Mouse (Mus musculus) embryo, embryonic 10.5 days (tissue): Measurements from ENCODE around the gene Slc12a8.
A peak's percentile ranks its signal among the peaks of the same experiment; 100 is the strongest.
"Not testable (repeated sequence)": the region's sequence is repeated elsewhere in the genome, so short reads cannot be mapped to it uniquely, and the experiment has no call there.

Experiments used
- DNase-seq: peaks from one replicate; pipeline ENCODE4 v3.0.0-alpha.2; 2015; ENCODE audit warnings: low spot score

Slc12a8 gene

DNA sequence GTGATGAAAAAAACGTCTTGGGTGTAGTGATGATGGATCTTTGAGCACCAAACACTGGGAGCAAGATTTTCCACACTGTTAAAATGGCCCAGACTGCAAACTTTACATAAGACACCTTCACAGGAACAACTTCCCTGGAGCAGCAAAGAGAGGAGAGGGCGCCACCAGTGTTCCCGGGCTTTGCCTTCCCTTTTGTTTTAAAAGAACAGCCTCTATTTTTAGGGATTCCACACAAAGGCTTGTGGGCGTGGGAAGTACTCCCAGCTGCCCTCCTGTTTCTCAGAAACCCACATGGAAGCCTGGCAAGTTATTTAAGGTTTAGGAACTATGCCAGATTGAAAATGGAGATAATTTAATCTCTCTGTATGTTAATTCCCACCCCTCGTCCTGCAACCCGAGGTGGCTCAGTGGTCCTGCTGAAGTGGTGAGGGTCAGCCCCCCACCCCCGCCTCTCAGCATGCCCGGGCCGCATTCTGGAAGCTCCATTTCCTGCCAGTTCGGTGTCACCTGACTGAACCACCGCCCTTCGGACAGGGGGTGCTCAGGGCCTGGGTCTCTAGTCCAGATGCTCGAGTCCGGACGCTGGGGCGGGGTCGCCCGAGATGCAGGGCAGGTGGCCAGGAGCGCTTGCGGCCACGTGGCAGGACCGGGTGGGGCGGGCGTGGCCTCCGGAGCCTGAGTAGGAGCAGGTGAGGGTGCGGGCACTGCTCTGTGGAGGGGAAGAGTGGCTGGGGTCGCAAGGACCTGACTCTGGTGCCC, at the start of gene Slc12a8:
Gene Slc12a8, plus strand, starts transcription at position 522 of the 759 bp plus-strand sequence.
- DNase-seq = peak; percentile 34

DNA sequence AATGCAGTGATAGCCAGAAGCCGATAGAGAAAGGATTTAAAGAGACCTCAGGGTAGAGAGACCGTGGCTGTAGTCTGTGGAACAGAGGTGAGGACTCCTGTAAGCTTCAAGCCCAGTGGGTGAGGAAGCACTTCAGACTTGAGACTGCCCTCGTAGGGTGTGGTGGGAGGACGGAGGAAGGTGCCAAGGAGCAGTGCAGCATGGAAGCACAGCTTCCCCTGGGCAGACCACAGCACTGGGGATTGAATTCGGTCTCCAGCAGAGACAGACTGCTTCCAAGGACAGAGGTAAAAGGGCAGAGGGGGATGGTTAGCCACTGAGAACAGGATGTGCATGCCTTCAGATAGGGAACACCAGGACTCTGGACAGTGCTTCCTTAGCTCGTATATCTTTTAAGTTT, 49.7 kb upstream of the Slc12a8 start:
- DNase-seq = no peak

DNA sequence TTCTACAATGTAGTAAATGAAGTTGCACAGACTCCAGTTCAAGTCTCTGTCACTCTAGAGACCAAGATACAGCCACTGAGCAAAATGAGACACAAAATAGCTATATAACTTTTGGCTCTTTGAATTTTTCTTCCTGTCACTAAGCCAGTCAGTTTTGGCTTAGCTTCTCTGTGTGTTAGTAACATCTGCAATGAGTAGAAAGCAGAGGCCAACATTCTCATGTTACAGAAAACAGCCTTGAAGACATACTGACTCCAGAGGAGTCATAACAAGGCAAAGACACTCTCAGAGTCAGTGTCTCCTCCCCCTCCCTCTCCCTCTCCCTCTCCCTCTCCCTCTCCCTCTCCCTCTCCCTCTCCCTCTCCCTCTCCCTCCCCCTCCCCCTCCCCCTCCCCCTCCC, 47.2 kb upstream of the Slc12a8 start:
- DNase-seq = peak; percentile 19

DNA sequence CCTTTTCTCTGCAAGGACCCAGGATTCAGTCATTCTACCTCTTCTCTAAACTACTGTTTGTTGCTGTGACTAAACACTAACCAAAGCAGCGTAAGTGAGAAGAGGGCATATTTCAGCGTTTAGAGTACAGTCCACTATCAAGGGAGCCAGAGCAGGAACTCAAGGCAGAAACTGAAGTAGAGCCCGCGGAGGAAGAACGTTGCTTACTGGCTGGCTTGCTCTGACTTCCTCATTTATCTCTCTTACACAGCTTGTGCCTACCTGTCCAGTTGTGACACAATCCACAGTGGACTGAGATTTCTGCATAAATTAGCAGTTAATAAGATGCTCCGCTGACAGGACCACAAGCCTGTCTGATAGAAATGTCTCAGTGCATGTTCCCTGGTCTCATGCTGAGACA, 42.7 kb upstream of the Slc12a8 start:
- no peak for DNase-seq

DNA sequence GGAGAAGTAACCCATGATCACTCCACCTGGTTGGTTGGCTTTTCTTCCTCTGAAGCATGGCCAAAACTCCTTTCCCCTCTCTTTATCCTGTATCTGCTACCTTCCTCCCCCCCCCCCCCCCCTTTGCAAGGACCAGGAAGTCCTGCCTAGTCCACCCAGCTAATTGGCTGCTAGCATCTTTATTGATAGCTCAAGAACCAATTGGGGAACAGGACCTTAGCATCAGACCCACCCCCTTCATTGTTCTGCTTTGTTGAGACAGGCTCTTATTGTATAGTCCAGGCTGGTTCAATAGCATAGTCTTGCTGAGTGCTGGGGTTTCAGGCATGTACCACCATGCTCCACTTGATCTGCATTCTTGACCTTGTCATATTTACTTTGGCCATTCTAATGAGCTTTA, 37.2 kb upstream of the Slc12a8 start:
- DNase-seq = peak; percentile 9

DNA sequence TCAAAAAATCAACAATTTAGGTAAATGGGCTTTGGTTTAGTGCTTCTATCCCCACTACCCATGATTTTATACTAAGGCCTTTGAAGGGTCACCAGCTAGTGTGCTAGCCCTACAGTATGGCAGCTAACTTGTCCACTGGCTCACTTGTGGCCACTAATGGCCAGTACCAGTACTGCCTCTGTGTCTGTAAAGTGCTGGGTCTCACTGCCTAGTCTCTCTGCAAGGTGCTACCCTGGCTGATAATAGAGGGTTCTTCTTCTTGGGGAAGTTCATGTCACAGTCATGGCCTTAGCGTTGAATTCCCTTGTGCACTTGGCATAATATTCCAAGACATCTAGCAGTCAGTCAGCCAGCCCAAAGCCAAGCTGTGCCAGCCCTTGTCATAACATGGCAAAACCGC, 36.0 kb upstream of the Slc12a8 start:
- DNase-seq = peak; percentile 49

DNA sequence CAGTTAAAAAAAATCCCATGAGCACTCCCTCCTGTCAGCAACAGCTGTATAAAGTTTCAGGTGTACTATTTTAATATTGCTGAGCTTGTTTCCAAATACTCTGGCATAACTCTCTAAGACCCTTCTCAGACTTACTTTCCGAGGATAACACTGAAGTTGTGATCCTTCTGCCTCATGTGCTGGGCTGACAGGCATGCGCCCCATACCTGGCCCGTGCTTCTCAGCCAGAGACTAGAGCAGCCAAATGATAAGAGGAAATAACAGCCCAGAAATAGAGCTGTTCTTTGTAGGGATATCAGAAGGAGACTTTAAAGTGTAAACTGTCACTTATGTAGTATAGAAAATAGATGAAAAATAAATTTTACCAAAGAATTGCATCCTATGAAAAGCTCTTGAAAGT, 34.8 kb upstream of the Slc12a8 start:
- DNase-seq = no peak

DNA sequence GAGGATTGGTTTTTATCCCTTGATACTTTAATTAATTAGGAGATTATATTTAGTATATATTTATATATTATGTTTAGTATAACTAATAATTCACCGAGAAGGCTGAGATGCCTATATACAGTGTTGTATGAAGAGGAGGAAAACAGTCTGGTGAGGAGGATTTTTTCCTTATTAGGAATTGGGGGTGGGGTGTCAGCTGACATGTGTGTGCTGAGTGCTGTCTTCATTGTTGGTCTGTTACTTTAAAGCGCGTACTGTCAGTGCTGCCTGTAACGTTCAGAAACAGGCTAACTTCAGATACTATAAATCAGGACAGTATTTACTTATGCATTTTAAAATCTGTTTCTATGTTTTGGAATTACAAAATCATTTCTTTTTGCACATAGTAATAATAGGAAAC, 29.4 kb upstream of the Slc12a8 start:
- no peak for DNase-seq

DNA sequence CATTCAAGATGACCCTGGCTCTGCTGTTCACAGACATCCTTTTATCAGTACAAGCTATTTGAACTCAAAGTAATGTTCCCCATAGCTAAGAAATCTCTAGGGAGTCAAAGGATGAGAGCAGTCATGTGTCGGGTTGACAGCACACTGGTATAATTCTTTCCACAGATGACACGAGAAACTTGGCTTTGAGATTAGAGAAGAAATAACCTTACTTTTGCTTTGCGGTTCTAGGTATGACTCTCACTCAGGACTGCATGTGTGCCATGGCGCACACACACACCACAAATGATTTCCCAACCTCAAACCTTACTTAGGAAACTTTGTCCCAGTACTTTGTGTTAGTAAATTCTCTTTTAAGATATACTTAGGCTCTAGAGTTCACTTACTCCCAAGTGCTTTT, 22.8 kb upstream of the Slc12a8 start:
- no peak for DNase-seq

DNA sequence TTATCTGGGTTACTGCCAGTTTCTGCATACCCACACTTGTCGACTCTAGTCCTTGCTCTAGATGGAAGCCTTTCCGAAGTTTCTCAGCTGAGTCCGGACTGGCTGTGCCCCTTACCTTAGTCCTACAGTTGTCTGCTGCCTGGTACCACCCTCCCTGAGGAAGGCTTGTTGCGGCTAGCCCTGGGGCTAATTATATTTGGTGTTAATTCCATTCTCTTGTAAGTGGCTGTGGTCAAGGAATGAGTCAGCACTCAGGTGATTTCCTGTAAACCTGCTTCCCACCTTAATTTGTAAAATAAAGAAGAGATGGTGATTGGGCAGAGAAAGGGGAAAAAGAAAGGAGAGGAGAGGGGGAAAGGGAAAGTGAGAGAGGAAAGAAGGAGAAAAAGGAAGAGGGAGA, 9.0 kb upstream of the Slc12a8 start:
- no peak for DNase-seq

DNA sequence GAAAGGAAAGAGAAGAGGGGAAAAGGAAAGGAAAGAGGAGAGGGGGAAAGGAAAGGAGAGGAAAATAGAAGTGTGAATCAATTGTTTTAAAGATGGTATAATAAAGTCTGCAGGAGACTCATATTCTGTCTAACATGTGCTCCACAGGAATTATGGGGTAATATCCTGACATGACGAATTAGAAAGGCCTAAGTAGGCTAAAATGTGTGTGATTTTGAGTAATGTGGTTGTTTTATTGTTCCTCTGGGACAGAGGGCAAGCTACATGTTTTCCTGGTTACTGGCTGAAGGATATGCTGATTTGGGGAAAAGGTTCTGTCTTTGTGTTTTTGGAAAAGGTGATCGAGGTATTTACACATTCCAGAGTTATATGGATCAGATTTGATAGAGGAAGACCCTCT, 7.9 kb upstream of the Slc12a8 start:
- not testable (repeated sequence) for DNase-seq

DNA sequence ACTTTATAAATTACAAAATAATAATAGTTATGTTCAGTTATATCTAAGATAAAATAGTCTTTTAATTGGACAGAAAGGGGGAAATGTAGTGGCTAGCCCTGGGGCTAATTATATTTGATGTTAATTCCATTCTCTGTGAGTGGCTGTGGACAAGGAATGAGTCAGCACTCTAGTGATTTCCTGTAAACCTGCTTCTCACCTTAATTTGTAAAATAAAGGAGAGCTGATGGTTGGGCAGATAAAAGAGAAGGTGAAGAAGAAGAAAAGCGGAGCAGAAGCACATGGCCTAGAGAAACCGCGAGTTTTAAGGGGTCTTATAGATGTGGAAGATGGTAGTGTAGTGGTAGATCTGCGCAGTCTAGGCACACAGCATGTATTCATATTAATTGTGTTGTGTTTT, 6.3 kb upstream of the Slc12a8 start:
- not testable (repeated sequence) for DNase-seq

DNA sequence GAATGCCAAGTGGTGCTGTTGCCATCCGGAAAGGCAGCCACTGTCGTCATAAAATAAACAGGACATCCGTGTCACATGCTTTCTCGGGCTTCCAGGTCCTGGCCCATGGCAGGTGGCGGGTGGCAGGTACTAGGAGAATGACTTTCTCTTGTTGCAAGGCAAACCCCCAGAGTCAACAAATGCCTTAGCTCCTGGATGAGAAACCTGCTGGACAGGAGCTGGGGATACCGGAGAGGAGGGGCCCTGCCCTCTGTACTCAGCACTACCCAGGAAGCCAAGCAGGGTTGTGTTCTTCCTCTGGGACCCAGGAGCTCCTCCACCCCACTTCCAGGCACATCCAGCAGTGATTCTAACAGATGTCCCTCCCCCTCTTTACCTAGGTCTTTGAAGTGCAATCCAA, 4.6 kb upstream of the Slc12a8 start:
- no peak for DNase-seq

DNA sequence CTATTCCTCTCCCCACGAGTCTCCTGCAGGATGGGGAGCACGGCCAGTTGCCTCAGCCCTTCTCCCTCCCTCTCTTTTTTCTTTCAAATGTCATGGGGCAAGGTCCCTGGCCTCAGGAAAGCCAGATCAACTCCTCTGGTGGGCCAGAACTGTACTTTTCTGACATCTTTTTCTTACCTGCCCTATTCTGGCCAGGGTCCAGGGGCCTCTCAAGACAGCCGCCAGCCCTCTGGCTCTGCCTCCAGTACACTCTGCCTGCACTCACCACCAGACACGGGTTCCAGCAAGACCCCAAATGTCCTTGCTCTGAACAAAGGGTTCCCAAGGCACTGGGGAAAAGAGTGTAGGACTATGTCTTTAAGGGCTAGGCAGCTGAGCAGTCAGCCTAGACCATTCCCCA, 499 bp downstream of the Slc12a8 start:
- DNase-seq = no peak

DNA sequence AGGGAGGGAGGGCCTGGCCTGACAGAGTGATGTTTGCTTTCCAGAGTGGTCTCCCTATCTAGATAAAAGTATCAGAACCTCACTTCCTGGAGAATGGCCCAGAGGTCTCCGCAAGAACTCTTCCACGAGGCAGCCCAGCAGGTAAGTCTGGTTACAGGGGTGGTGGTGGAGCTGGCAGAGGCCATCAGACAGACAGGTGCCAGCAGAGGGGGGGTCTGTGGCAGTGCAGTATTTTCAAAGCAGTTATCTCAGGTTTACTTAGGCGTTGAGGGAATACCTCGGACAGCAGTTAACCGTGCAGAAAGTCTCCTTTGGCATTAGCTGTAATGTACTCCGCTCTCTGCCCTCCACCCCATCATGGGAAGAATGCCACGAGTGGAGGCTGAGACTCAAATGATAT, 1.1 kb downstream of the Slc12a8 start:
- DNase-seq = no peak

DNA sequence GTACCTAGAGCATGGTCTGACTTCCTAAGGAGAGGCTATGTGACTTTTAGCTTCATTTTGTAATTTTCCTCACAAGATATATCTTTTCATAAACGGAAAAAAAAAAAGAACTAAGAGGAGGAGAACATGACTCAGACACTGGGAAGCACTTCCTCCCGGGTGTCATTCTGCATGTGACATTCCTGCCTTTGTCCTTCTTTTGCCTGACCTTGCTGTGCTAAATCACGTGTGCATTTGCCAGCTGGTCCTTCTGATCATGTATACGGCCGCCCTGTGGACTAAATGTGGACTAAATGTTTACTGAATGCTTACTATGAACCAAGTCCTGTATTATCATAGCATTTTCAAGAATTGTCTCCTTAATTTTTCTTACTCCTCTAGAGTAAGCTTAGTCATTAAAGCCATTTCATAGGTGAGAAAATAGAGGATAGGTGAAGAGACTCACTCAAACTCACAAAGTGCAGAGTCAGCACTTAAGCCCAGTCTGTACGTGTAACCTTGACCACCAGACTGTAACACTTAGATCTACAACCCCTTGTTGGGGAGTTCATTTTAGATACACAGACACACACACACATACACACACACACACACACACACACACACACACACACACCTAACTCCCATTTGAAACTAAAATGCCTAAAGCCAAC, 2.9 kb downstream of the Slc12a8 start:
- no peak for DNase-seq

DNA sequence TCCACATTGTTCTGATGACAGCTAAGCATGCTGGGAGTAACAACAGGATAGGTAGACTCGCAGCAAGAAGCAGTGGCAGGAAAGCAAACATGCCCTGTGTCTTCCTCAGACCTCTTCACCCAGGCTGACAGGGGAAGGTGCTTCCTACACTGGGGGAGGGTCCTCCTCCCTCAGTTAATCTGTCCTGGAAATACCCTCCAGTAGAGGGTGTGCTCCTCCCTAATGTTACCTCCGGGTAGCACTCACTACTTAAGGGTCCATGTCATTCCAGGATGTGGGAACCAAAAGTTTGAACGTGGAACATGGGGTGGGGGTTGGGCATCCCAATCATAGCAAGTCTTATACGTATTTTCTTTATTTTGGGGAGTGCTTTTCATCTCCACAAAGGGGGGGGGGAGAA, 5.4 kb downstream of the Slc12a8 start:
- DNase-seq = no peak

DNA sequence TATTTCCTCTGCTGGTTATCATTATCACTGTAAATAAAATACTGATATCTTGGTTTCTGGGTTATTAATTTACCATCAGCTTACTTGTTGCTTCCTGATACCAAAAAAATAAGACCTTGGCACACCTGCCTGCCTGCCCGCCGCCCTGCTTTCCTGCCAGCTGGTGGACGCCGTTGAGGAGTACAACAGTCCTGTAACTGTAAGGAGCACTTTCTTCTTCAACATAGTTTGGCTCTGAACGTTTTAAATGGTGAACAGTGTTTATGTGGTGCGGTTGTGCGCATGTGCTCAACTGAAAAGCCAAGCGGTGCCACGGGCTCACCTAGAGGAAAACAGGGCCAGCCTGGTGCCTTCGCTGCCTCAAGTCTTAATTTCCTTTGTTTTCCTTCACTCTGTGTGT, 6.4 kb downstream of the Slc12a8 start:
- no peak for DNase-seq

DNA sequence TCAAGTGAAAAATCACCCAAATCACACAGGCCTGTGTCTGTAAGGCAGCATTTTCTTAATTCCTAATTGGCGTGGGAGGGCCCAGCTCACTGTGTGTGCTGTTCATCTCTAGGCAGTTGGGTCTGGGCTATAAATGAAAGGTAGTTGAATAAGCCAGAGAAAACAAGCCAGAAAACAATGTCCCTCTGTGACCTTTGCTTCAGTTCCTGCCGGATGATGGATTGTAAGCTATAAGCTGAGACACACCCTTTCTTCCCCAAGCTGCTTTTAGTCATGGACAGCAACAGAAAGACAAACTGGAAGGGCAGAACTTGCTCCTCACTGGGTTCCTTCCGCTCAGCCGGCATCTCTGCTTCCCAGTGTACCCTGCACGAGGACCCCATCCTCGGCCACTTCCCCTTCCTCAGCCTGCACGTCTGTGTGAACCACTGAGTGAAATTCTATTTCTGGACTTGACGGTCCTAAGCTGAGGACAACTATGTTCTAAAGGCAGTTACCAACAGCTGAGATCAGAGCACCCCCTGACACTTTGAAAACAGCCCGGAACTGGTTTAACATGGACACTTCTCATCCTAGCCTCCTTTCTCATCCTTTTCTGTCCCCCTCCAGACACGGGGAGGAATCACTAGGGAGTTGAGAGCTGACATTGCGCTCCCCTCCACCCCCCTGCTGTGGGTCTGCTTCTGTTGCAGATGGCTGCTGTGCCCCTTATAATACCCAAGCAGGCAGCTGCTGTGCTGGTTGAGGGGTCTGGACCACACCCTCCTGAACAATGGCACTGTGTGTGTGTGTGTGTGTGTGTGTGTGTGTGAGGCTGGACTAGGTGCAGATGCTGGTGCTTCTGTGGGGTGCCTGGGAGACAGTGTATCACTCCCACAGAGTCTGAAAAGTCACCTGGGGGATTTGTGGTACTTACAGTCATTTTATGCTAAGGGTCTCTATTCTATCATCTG, 12.7 kb downstream of the Slc12a8 start:
- DNase-seq = peak; percentile 44

DNA sequence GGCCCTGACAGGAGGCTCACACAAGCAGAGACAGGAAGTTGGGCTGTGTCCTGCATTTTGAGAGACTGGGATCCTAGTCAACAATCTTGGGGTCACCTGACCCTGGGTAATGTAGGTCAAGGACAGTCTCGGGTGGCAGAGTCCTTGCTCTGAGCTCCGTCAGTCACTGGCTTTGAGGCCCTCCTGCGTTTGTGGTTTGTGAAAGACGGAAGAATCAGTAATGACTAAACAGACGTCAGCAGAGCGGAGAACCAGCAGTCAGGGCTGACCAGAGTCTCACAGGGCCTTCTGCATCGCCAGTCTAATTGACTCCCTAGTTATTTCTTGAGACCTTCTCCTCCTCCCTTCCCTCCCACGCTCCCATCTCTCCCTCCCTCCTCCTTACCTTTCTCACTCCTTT, 14.1 kb downstream of the Slc12a8 start:
- DNase-seq = no peak

DNA sequence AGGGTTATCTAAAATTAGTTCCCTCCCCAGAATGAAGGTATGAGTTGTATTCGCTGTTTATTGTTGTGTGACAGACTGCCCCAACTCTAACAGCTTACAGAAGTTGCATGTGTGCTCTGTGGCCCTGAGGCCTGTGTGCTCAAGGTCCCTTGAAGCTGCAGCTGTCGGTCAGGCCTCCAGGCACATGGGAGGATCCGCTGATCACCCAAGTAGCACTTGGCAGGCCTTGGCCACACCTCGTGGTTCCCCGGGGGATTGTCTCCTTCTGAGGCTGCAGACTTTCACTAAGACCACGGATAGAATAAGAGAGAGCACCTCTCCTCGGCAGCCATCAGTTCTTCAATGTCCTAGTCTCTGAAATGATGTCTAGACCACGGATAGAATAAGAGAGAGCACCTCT, 19.3 kb downstream of the Slc12a8 start:
- no peak for DNase-seq

DNA sequence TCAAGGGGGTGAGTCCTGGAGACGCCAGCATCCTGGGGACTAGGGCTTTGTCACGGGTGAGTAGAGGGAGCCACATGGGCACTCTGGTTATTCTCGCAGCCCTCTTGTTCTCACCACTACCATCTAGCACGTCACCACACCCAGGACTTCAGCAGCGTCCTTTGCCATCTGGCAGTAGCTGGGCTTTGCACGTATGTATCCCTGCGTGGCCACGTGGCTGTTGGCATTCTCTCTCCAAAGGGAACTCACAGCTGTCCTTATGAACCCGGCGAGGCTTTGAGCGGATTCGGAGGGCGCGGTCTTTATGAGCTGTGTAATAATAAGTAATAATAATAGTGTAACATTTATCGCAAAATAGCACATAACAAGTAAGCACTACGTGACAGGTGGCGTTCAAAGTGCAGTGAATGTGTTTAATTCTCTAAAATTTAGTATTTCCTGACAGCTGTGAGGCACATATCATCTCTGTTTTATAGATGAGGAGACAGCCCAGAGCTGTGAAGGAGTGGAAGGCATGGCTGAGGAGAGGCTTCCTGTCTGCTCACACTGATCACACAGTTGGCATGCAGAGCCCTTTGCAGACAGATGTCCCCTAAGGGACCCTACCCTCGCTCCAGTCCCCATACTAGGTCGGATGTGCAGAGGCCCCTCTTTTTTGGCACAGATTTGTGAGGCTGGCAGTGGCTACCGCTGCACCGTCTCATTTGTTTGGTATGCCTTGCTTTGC, 20.5 kb downstream of the Slc12a8 start:
- DNase-seq = no peak
